Mouse (Mus musculus) stomach, embryonic 16.5 days (tissue): Measurements from ENCODE around the gene Gm14443. TPM values are rescaled to one million over a fixed set of nuclear protein-coding genes. Genes with fewer than 3 reads are reported as not detected.
"Not testable (repeated sequence)": the region's sequence is repeated elsewhere in the genome, so short reads cannot be mapped to it uniquely, and the experiment has no call there.

Experiments
- ATAC-seq: fragments of 200-750 bp; cut with Nextera tagmentation; 2 replicates; pipeline ENCODE4 v1.8.0; 2017; ENCODE audit warnings: moderate number of reproducible peaks, moderate TSS enrichment; ENCODE audit not compliant: insufficient read depth, low FRiP score
- H3K27ac ChIP-seq: fragments of 300-500 bp; sonication (generic); 2 replicates; pipeline ENCODE4 v1.5.1; 2014; ENCODE audit warnings: low read length
- H3K27me3 ChIP-seq: fragments of 300-500 bp; sonication (generic); 2 replicates; pipeline ENCODE4 v1.6.1; 2014; ENCODE audit warnings: low read length, control low read depth, mixed read lengths; ENCODE audit not compliant: control insufficient read depth, insufficient read depth
- H3K36me3 ChIP-seq: fragments of 300-500 bp; sonication (generic); 2 replicates; pipeline ENCODE4 v1.6.1; 2014; ENCODE audit warnings: low read length; ENCODE audit not compliant: control insufficient read depth, insufficient read depth
- H3K4me1 ChIP-seq: fragments of 300-500 bp; sonication (generic); 2 replicates; pipeline ENCODE4 v1.6.1; 2014; ENCODE audit warnings: low read length, control low read depth, mixed read lengths; ENCODE audit not compliant: control insufficient read depth, insufficient read depth
- H3K4me2 ChIP-seq: fragments of 300-500 bp; sonication (generic); 2 replicates; pipeline ENCODE4 v1.6.1; 2014; ENCODE audit warnings: low read depth, low read length, mixed read lengths
- H3K4me3 ChIP-seq: fragments of 300-500 bp; sonication (generic); replicated peaks from 2 replicates; pipeline ENCODE4 v1.5.1; 2014; ENCODE audit warnings: mild to moderate bottlenecking, low read length
- H3K9ac ChIP-seq: fragments of 300-500 bp; sonication (generic); 2 replicates; pipeline ENCODE4 v1.6.1; 2014; ENCODE audit warnings: low read length
- H3K9me3 ChIP-seq: fragments of 300-500 bp; sonication (generic); replicated peaks from 2 replicates; pipeline ENCODE4 v1.6.1; 2016; ENCODE audit warnings: low read length, control low read depth; ENCODE audit not compliant: control insufficient read depth
- WGBS: fragments of 180-500 bp; shearing (Covaris S2); extraction: QIAGEN DNeasy Blood & Tissue Kit; methylation state at CpG from one replicate; pipeline ENCODE4 v1.1.7; 2014; 5-methylcytosine and 5-hydroxymethylcytosine counted together
- polyA plus RNA-seq: library from polyadenylated mRNA; unstranded; fragments of >200 nt; fragmentation: Nextera tagmentation; extraction: Ambion mirVana; gene quantifications from 2 replicates; pipeline ENCODE4 v1.2.1, GENCODE M21; 2015

The Gm14443 gene
- 0.67 and 0.70 TPM in 2 replicates for polyA plus RNA-seq

DNA sequence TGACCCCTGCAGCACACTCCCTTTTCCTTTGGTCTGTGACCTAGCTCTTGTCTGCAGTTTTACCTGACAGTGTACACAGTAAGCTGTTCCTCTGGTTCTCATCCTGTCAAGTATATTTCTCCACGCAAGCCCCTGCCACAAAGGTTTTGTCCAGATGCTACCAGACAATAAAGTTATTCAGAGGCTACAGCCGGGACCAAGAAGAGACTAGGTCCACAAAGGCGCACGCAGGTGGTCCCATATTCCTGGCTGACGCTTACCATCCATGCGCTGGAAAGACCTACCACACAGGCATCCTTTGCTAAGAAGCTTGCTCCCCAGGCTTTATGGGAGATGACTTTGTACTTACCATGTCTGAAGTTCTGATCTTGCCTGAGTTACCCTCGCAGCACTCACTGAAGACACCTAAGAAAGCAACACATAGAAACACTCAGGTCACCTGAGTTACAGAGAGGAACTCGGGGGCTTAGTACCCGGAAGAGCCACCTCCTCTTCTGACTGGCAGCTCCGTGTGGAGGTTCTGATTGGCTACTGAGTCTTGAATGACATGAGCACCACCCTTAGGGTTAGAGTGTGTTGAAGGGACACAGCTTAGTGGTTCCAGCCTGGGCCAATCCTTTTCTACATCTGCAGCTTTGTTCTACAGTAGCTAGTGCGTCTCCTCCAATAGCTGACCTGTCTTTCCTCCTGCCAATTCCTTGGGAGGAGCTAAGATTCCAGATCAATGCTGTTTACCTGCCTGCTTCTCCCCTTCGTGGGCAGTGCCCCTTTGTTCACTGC, at the start of gene Gm14443:
Gene Gm14443, minus strand, starts transcription at position 471 of the 780 bp plus-strand sequence.
- H3K27me3 ChIP-seq, H3K4me3 ChIP-seq, H3K4me2 ChIP-seq, ATAC-seq, H3K27ac ChIP-seq, H3K9ac ChIP-seq, H3K9me3 ChIP-seq, H3K4me1 ChIP-seq, H3K36me3 ChIP-seq: not testable (repeated sequence)
- 71% methylated on average over 12 of the region's 12 CpGs for WGBS

DNA sequence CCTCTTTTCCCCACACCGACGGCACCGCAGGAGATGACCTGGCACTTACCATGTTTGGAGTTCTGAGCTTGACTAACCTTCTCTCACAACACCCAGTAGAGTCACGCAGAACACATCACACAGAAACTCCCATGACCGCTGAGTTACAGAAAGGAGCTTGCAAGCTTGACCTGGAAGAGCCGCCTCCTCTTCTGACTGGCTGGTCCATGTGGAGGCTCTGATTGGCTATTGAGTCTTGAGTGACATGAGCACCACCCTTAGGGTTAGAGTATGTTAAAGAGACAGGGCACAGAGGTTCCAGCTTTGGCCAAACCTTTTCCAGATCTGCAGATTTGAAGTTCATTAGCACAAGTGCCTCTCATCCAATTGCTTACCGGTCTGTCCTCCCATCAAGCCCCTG, 31.1 kb upstream of the Gm14443 start, which contains the start of gene Gm14391:
Gene Gm14391, minus strand, starts transcription at position 186 of the 400 bp plus-strand sequence.
- not testable (repeated sequence) for H3K9me3 ChIP-seq, H3K27ac ChIP-seq, H3K4me1 ChIP-seq, H3K4me3 ChIP-seq, ATAC-seq, H3K4me2 ChIP-seq, H3K9ac ChIP-seq, H3K36me3 ChIP-seq, H3K27me3 ChIP-seq
- WGBS, result no CpG with 5 or more reads among the region's 7 CpGs

DNA sequence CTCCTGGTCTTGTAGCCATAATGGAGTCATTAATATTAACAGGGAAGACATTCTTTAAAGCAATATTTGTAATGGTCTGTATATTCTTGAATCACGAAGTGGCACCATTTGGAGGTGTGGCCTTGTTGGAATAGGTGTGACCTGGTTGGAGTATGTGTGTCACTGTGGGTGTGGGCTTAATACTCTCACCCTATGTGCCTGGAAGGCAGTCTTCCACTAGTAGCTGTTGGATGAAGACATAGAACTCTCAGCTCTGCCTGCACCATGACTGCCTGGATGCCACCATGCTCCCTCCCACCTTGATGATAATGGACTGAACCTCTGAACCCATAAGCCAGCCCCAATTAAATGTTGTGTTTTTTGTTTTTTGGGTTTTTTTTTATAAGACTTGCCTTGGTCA, 3.3 kb upstream of the Gm14443 start:
- H3K27ac ChIP-seq, H3K4me3 ChIP-seq, H3K27me3 ChIP-seq, H3K9me3 ChIP-seq, H3K4me1 ChIP-seq, H3K4me2 ChIP-seq, H3K9ac ChIP-seq, ATAC-seq, H3K36me3 ChIP-seq: not testable (repeated sequence)
- WGBS, result 29% methylated on average over 1 of the region's 1 CpGs

DNA sequence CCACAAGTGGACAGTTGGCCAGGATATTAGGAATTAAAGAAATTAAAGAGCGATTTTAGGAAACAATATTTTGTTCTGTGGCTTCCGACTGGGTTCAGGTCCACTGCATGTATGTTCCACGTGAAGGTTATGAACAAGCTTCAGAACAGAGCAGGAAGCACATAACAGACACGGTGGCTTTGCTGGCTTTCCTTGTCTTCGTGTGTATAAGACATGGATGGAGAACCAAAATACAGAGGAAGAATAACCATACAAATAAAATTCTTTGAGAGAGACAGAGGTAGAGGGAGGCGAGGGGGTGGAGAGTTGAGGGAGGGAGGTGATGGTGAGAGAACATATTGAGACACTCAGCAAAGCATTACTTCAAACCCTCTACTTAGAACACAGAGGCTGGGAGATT, 641 bp upstream of the Gm14443 start:
- H3K4me2 ChIP-seq, result no peak overlapping the region
- no peaks in the 10 kb centered on the region for H3K27me3 ChIP-seq
- H3K4me3 ChIP-seq, result no peak overlapping the region
- H3K9ac ChIP-seq, result no peak overlapping the region
- H3K36me3 ChIP-seq, result no peaks in the 10 kb centered on the region
- 83% methylated on average over 6 of the region's 6 CpGs for WGBS
- H3K27ac ChIP-seq, result no peak overlapping the region
- H3K4me1 ChIP-seq, result no peaks in the 10 kb centered on the region
- ATAC-seq, result no peak
- H3K9me3 ChIP-seq, result no peaks in the 10 kb centered on the region

DNA sequence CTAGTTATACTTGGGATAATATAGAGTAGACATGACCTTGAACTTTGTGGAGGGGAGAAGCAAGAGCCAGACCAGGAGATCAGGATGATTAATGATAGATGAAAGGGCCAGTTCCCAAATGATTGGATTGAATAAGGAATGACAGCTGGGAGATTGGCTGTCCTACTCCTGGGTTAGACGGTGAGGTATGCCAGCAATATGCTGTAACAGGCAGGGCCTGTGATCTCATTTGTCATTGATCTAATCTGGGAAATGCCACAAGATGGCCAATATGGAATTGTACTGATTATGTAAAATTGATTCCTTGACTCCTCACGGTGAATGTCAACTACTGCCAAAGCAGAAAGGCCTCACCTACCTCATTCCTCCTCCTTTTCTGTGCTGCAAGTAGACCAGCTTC, 1.6 kb downstream of the Gm14443 start:
- H3K36me3 ChIP-seq, H3K9me3 ChIP-seq, H3K27ac ChIP-seq, H3K27me3 ChIP-seq, H3K4me1 ChIP-seq, H3K4me3 ChIP-seq, H3K9ac ChIP-seq, H3K4me2 ChIP-seq, ATAC-seq: not testable (repeated sequence)
- 83% methylated on average over 2 of the region's 2 CpGs for WGBS

DNA sequence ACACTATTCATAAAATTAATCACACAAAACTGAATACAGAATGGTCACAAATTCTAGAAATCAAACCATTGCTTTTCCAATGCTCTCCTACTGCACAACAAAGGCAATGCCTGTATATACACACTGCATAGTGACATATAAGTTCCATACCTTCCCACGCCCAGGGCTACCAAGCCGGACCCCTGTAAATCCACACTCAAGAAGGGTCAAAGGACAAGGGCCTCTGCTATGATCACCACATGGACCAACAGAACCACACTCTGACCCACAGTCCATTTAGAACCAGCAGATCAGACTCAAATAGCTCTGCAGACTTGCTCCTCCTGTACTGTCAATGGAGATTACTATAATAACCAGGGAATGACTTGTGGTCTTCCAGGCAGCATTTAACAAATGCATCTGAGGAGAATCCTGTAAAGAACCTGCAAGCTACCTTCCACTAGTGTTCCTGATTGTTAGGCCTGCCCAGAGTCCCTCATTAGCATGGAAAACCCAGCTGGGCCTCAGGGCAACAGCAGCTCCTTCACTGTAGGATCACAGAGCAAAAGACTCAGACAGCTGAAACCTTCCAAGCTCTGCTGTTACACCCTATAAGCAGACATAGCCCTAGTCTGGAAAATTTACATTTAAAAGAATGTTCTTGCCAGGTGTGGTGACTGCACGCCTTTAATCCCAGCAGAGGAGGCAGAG, 2.6 kb downstream of the Gm14443 start:
- not testable (repeated sequence) for ATAC-seq, H3K4me1 ChIP-seq, H3K4me2 ChIP-seq, H3K36me3 ChIP-seq, H3K9me3 ChIP-seq, H3K4me3 ChIP-seq, H3K9ac ChIP-seq, H3K27ac ChIP-seq, H3K27me3 ChIP-seq
- 88% methylated on average over 3 of the region's 3 CpGs for WGBS

DNA sequence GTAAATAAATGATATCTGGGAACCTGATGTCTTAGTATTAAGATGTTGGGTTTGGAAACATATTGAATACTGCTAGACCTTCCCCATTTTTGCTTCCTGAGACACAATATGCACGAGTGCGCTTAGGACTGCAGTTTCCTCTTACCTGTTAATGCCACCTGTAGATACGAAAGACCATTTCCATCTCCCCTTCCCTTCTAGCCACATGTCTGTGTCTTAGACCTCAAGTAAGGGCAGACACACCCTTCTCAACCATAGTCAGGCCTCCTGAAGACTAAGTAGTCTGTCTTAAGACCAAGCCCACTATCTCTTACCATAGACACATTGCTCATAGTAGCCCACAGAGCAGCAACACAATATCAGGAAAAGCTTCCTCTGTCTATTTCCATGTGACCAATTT, 3.5 kb downstream of the Gm14443 start:
- no peaks in the 10 kb centered on the region for H3K27me3 ChIP-seq
- H3K4me1 ChIP-seq, result no peaks in the 10 kb centered on the region
- no peak overlapping the region for H3K27ac ChIP-seq
- H3K9ac ChIP-seq, result no peak overlapping the region
- H3K4me2 ChIP-seq, result no peak overlapping the region
- WGBS, result 83% methylated on average over 3 of the region's 3 CpGs
- no peak overlapping the region for H3K4me3 ChIP-seq
- no peak for ATAC-seq
- no peaks in the 10 kb centered on the region for H3K36me3 ChIP-seq
- no peaks in the 10 kb centered on the region for H3K9me3 ChIP-seq

DNA sequence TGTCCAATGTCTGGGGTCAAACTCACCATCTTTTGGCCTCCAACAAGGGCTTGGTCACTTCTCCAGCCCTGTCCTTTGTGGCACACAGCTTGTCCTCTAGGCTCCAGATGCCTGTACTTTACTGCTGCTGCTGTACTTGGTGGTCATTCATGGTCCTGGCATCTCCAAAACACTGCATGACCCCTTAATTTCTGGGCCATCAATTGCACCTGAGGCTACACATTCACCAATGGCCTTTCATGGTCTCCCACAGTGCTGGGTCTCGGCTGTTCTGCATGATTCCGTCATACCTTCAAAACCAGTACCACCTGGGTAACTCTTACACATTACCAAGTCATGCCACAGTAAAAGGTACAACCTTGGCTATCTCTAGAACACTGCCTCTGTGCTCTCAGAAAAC, 8.8 kb downstream of the Gm14443 start:
- H3K9me3 ChIP-seq, H3K4me1 ChIP-seq, H3K4me2 ChIP-seq, H3K27me3 ChIP-seq, ATAC-seq, H3K9ac ChIP-seq, H3K36me3 ChIP-seq, H3K4me3 ChIP-seq, H3K27ac ChIP-seq: not testable (repeated sequence)
- 82% methylated on average over 2 of the region's 2 CpGs for WGBS

DNA sequence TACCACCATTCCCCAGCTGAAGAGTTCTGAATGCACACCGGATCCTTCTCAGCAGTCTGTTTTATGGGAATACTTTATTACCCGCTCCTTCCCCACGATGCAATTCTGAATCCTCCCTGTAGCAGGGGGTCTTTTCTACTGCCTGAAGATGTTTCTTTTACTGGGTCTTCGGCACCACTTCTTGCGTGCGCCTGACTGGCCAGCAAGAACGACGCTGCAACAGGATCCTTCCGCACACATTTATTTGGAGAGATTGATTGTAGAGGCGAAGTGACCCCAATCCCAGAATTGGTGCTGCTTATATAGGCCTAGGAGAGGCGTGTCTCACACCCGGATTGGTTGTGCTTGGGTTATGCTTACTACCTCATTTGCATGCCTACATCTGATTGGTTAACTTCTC, 10.6 kb downstream of the Gm14443 start:
- not testable (repeated sequence) for H3K9me3 ChIP-seq, H3K36me3 ChIP-seq, H3K27me3 ChIP-seq, H3K9ac ChIP-seq, H3K4me3 ChIP-seq, H3K4me1 ChIP-seq, H3K27ac ChIP-seq, H3K4me2 ChIP-seq, ATAC-seq
- 97% methylated on average over 12 of the region's 12 CpGs for whole genome bisulfite sequencing
